Mouse (Mus musculus) activated CD4-positive, CD25-positive, alpha-beta regulatory T cell, adult 4 months (primary cell): Measurements from ENCODE around the gene Hsd3b1. TPM values are rescaled to one million over a fixed set of nuclear protein-coding genes. Genes with fewer than 3 reads are reported as not detected.
"Not testable (repeated sequence)": the region's sequence is repeated elsewhere in the genome, so short reads cannot be mapped to it uniquely, and the experiment has no call there.

Experiments
- ATAC-seq: one replicate; pipeline ENCODE4 v1.8.0; 2017
- polyA plus RNA-seq, 2 experiments: library from polyadenylated mRNA; unstranded; fragments of 100-300 nt; shearing (Covaris generic); gene quantifications; one replicate each; pipeline ENCODE4 v1.2.1; 2017

Hsd3b1 gene
- polyA plus RNA-seq: not detected

- ATAC-seq: no peak
Observed at GRCm38 (mm10) chr3:98859576-98859975, at the start of gene Hsd3b1. Gene Hsd3b1, minus strand, starts transcription at chr3:98859794.

- ATAC-seq: no peak
Observed at GRCm38 (mm10) chr3:98897606-98898005, 38.0 kb upstream of the Hsd3b1 start.

DNA sequence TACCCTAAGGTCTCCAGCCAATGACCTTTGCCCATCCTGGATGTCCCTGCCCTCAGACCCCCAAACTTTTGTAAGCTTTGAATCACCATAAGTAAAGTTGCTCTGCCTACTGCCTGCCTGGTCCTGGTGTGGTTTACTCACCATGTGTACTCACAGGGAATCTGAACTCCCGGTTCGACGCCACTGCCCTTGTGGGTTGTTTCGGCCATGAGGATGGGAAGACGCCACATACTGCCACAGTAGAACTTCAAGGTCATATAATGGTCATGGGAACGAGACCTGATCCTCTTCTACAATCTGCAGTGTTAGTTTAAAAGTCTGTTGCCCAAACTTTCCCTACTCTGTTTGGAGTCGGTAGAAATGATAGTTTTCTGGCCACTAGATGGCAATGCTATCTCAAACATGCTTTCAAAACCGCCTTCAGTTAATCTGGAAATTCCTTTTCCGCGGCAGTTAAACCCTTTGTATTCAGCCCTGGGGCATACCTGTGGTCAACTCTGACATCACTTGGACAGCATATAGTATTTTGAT lies 35.5 kb upstream of the Hsd3b1 start:
- no peak for ATAC-seq

DNA sequence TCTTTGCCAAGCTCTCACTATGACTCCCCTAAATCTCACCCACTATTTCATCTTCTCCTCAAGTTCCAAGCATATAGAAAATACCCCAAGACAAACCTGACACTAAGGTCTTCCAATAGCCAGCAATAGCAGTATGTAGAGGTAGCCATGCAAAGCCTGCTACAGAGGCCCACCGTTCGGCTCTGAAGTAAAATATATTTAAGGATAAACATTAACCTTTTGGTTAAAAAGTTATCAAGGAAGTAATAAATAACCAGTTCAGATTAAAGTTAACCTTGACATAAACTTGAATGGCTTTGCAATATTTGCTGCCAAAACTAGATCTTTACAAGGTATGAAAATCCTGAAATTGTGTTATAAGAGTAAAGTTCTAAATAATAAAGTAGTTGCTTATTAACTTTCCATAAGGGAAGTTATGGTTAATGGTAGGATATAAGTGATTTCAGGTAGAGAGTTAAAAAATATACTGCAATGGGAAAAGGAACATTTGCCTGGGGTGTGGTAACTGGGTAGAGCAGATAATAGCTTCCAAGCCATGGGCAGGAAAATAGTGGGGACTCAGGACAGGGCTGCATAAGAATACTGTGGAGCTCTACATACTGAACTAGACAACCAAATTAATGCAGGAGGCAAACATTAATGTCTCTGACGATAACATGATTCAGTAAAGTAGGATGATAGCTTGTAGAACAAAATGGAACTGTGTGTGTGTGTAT lies 33.6 kb upstream of the Hsd3b1 start, which contains the start of gene Hao2:
TSS of gene Hao2 (minus strand) at position 183 of the 716 bp plus-strand sequence.
- no peak for ATAC-seq

- ATAC-seq: no peak
Observed at GRCm38 (mm10) chr3:98890430-98890829, 30.8 kb upstream of the Hsd3b1 start.

DNA sequence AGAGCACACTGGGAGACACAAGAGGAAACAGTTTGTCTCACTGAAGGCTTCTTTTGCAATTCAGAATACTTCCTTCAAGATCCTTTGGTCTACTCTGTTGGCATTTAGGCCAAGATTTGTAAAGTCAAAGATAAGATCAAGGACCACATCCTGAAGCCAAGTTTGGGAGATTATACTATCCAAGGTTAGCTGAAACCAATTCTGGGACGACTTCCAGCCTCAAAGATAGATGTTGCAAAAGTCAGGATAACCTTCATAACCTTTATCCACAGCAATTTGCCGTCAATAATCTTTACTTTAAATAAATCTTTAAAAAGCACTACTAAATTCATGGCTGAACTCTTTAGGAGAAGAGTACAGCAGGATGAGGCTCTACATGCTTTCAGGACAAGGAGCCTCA lies 28.6 kb upstream of the Hsd3b1 start:
- ATAC-seq: no peak

DNA sequence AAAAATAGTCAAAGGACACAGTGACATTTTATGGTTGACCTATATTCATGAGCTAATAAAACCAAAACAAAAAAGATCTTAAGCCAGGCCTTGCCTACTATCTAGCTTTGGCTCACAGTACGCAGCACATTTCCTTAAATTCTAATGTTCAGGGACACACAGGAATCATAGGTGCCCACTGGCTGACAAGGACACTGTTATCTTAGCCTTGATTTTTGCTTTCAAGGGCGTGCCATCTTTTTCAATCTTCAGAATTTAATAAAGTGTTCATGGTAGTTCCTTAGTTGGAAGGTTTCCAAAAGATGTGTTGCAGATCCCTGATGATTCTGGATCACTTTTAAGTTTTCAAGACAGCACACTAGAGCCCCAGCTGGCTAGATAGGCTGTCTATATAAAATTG lies 21.2 kb upstream of the Hsd3b1 start:
- ATAC-seq: no peak

- ATAC-seq: no peak
Observed at GRCm38 (mm10) chr3:98880216-98880615, 20.6 kb upstream of the Hsd3b1 start.

DNA sequence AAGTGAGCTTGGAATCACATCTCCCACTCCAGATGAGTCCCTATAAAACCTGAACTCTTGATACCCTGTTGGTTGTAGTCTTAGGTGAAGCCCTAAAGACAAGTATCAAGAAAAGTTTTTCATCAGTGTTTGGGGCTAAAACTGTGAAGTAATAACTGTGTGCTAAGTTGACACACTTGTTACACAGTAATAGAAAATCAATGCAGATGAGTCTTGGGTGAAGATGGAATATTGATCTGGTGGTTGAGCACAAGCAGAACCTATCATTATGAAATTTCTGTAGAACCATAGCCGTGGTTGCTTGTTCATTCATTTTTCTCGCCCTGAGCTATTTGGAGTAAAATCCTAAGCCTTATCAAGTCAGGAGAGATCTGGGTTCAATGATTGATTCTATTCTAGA lies 8.6 kb upstream of the Hsd3b1 start:
- no peak for ATAC-seq

DNA sequence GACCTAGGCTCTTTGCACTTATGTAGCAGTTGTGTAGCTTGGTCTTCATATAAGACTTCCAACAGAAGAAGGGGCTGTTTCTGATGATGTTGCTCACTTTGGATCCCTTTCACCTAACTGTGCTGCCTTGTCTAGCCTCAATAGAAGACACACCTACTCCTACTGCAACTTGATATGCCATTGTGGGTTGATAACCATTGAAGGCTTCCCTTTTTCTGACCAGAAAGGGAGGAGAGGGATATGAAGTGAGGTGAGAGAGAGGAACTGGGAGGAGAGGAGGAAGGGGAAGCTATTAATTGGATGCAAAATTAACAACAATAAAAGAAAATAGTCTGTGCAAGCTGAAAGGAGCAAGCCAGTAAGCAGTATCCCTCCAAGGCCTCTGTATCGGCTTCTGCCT lies 3.2 kb upstream of the Hsd3b1 start:
- no peak for ATAC-seq

DNA sequence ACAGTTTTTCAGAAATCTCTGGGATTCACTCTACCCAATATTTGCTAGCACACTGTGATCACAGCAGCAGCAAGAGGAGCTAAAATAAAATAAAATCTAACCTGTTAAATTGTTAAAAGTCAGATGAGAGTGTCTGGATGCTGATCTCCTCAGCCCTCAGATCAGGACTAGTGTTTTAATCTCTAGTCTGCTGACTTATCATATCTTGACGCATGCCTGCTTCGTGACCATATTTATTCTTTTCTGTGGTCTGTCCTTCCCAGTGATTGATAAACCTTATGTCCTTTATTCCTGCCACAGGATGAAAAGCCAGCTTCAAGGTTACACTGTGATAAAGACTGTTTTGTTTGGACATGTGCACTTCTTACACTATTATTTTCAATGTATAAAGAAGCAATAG lies 1.5 kb downstream of the Hsd3b1 start:
- no peak for ATAC-seq

GRCm38 (mm10) chr3:98856892-98857291 lies 2.7 kb downstream of the Hsd3b1 start:
- ATAC-seq: no peak

DNA sequence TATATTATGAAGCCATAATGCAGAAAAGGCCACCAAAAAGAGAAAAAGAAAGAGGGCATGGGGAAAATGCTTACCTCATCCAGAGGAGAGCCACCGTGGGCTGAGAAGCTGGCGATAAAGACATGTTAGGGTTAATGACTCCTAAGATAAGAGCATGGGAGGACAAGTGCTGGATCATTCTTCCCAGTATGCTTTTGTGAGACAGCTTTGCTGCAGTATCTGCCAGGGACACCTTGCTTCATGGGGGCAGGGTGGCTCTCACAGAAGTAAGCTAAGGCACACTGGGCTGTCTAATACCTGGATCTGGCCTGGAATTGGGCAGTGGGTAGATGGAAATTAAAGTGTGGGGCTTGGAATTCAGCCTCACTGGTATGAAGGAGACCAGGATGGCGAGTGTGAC lies 4.4 kb downstream of the Hsd3b1 start:
- no peak for ATAC-seq

DNA sequence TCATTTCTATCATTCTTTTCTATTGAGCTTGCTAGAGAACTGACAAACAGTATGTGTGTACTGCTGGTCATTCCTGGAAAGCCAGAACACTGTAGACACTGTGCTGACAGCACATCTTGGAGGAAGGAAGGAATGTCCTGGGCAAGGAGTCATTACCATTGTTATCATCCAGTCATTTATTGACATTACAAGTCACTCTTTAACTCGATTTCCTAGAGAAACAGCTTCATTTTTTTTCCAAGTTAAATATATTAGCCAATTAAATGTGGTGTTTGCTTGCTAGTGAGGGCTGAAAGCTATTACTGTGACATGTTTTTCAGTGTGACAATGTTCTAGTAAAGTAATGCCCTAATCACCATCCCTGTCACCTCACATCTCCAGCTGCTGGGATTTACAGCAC lies 5.9 kb downstream of the Hsd3b1 start:
- ATAC-seq: no peak

DNA sequence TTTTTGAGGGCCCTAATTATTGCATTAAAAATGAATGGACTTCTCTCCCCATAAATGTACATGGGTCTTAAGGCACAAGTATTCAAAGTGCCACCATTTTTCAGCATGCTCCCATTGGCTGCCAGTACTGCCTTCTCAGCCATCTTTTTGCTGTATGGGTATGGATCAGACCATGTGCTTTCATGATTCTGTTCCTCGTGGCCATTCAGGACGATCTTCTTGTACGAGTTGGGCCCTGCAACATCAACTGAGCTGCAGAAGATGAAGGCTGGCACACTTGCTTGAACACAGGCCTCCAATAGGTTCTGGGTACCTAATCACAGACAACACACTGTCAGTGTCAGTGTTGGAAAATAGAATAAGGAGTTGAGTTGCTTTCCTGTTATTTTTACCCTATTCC lies 6.5 kb downstream of the Hsd3b1 start:
- no peak for ATAC-seq

- ATAC-seq: no peak
Observed at GRCm38 (mm10) chr3:98852631-98853030, 7.0 kb downstream of the Hsd3b1 start.

DNA sequence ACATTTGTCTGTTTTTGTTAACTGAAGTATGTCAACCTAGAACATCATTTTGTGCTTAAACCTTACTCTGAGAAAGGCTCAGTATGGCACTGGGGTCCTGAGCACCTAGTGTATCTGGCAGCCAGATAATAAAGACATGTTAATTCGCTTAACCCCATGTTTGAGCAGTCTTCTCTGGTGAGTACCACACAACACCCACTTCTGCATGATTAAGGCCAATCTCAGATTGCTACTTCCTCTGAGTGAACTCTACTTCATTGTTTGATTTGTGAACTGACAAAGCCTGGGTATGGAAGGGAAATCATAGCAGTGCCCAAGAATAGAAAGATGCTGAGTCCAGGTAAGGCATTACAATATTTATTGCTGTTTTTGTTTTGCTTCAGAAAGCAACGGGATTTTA lies 7.7 kb downstream of the Hsd3b1 start:
- ATAC-seq: no peak

- no peak for ATAC-seq
Observed at GRCm38 (mm10) chr3:98850262-98850661, 9.3 kb downstream of the Hsd3b1 start.

DNA sequence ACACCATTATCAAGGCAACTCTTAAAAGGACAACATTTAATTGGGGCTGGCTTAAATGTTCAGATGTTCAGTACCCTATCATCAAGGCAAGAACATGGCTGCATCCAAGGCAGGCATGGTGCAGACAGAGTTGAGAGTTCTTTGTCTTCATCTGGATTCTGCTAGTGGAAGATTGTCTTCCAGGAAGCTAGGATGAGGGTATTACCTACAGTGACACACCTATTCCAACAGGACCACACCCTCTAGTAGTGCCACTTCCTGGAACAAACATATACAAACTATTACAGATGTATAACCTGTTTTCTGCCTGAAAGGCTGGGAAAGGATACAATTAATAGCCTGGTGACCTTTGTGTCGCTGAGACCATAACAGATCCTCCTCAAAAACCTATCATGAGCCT lies 10.7 kb downstream of the Hsd3b1 start:
- no peak for ATAC-seq

- no peak for ATAC-seq
Observed at GRCm38 (mm10) chr3:98814101-98814670, 45.4 kb downstream of the Hsd3b1 start, which contains the start of gene Hsd3b6. Gene Hsd3b6, minus strand, starts transcription at chr3:98814443.

DNA sequence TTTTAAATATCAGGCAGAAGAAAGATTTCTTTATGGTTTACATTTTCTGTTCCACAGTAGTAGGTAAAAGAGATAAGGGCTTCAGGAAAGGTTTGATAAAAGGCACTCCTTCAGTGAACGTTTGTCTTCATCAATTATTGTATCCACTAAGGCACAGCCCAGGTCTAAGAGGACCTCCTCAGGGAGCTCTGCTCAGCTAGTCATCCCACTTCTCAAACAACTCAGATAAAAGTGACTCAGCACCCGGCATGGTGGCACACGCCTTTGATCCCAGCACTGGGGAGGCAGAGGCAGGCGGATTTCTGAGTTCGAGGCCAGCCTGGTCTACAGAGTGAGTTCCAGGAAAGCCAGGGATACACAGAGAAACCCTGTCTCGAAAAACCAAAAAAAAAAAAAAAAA lies 46.9 kb downstream of the Hsd3b1 start:
- ATAC-seq: not testable (repeated sequence)

DNA sequence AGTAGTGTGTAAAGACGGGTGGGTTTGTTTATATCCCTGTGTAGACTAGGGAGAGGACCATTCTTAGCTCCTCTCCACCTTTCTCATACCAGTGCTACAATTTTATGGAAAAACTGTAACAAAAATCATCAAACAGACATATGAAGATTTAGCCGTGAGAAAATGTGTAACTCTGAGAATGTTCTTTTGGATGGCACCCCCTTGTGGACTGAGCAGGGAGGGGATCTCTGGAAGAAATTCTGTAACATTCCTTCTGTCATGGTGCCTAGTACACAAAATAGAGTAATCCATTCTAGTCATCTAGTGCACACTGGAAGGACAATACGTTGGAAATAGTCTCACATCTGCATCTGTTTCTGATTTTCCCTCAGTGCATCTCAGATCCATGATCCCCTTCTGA lies 54.6 kb downstream of the Hsd3b1 start:
- not testable (repeated sequence) for ATAC-seq
